Mouse (Mus musculus): Measurements from ENCODE around the gene Izumo2. TPM values are rescaled to one million over a fixed set of nuclear protein-coding genes. Genes with fewer than 3 reads are reported as not detected.
"Not testable (repeated sequence)": the region's sequence is repeated elsewhere in the genome, so short reads cannot be mapped to it uniquely, and the experiment has no call there.

Gene Izumo2
- polyA plus RNA-seq, 1 experiment from 2014 or later = not detected

GRCm38 (mm10) chr7:44744270-44744669 lies 35.7 kb downstream of the Izumo2 start:
- Histone ChIP-seq H3K27me3 (replicated peaks; ENCODE audit: low read depth, poor library complexity, severe bottlenecking) (no peaks in the 10 kb centered on the region), H3K36me3 (replicated peaks) (no peaks in the 10 kb centered on the region), H3K4me3 (peak overlapping the region; percentile 63), H3K4me1 (peaks cover 29% of the 10 kb centered on the region), H3K27ac (replicated peaks) (peak overlapping the region; percentile 78; the same call in 1 of the 2 replicates), H3K9me3 (no peaks in the 10 kb centered on the region)
- 27% methylated on average over 9 of the region's 9 CpGs for WGBS
- DNase-seq (ENCODE audit: low spot score) = no peak

- peak overlapping the region; percentile 63 for H3K4me3 ChIP-seq
- no peaks in the 10 kb centered on the region for H3K36me3 ChIP-seq (replicated peaks)
- peak overlapping the region; percentile 78 for H3K27ac ChIP-seq (replicated peaks)
- H3K9me3 ChIP-seq = no peaks in the 10 kb centered on the region
- WGBS = under 1% methylated on average over 18 of the region's 18 CpGs
- H3K27me3 ChIP-seq (replicated peaks; ENCODE audit: low read depth, poor library complexity, severe bottlenecking) = no peaks in the 10 kb centered on the region
- peaks cover 32% of the 10 kb centered on the region for H3K4me1 ChIP-seq
- peak; percentile 89 for DNase-seq (ENCODE audit: low spot score)
Measured at GRCm38 (mm10) chr7:44745076-44745475, 36.5 kb downstream of the Izumo2 start.

- Histone ChIP-seq H3K4me3 (peak overlapping the region; percentile 69), H3K36me3 (replicated peaks) (peaks cover 2% of the 10 kb centered on the region), H3K27me3 (replicated peaks; ENCODE audit: low read depth, poor library complexity, severe bottlenecking) (no peaks in the 10 kb centered on the region), H3K9me3 (no peaks in the 10 kb centered on the region), H3K27ac (replicated peaks) (no peak overlapping the region), H3K4me1 (peaks cover 32% of the 10 kb centered on the region)
- 69% methylated on average over 4 of the region's 4 CpGs for WGBS
- DNase-seq (ENCODE audit: low spot score) = no peak
Measured at GRCm38 (mm10) chr7:44747115-44747514, 38.6 kb downstream of the Izumo2 start.

- no peaks in the 10 kb centered on the region for H3K9me3 ChIP-seq
- WGBS = under 1% methylated on average over 44 of the region's 44 CpGs
- no peaks in the 10 kb centered on the region for H3K27me3 ChIP-seq (replicated peaks; ENCODE audit: low read depth, poor library complexity, severe bottlenecking)
- H3K27ac ChIP-seq (replicated peaks) = peak within 1 kb of the TSS; percentile 89
- H3K4me1 ChIP-seq = peaks cover 32% of the 10 kb centered on the region
- peak; percentile 97 for DNase-seq (ENCODE audit: low spot score)
- peaks cover 15% of the 10 kb centered on the region for H3K36me3 ChIP-seq (replicated peaks)
- H3K4me3 ChIP-seq = peak within 1 kb of the TSS; percentile 69
Measured at GRCm38 (mm10) chr7:44748101-44749044, 39.8 kb downstream of the Izumo2 start, which contains the start of gene Vrk3. Gene Vrk3, plus strand, starts transcription at chr7:44748413.

DNA sequence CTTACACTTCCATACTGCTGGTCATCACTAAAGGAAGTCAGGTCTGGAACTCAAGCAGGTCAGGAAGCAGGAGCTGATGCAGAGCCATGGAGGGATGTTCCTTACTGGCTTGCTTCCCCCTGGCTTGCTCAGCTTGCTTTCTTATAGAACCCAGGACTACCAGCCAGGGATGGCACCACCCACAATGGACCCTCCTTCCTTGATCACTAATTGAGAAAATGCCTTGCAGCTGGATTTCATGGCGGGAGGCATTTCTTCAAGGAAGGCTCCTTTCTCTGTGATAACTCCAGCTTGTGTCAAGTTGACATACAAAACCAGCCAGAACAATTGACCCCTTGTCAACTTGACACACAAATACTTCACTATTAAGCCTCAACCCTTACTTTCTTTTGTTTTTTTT lies 42.4 kb downstream of the Izumo2 start, which contains the start of gene Zfp473:
Gene Zfp473 (minus strand): TSS at position 101 of the 400 bp plus-strand sequence.
- not testable (repeated sequence) for H3K27ac ChIP-seq (replicated peaks); H3K9me3 ChIP-seq; H3K27me3 ChIP-seq (replicated peaks; ENCODE audit: low read depth, poor library complexity, severe bottlenecking); DNase-seq (ENCODE audit: low spot score)
- peaks cover 41% of the 10 kb centered on the region for H3K36me3 ChIP-seq (replicated peaks)
- H3K4me3 ChIP-seq = 0 out of 2 replicates have a peak within 1 kb of the TSS, but pooled peaks have one; percentile 69
- peaks cover 19% of the 10 kb centered on the region for H3K4me1 ChIP-seq
- 71% methylated on average over 1 of the region's 1 CpGs for WGBS

DNA sequence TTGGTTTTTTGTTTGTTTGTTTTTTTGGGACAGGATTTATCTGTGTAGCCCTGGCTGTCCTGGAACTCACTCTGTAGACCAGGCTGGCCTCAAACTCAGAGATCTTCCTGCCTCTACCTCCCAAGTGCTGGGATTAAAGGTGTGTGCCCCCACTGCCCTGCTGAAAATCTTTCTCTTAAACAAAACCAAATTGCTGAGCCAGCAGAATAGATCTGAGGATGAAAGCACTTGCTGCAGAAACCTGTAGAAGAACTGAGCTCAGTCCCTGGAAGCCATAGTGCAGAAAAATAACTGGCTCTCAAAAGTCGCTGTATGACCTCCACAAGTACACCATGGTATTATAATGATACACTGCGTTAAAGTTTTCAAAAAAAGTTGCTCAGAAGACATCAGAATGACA lies 48.6 kb downstream of the Izumo2 start:
- H3K27ac ChIP-seq (replicated peaks) = no peak overlapping the region
- H3K36me3 ChIP-seq (replicated peaks) = peaks cover 99% of the 10 kb centered on the region
- 86% methylated on average over 2 of the region's 2 CpGs for WGBS
- no peaks in the 10 kb centered on the region for H3K27me3 ChIP-seq (replicated peaks; ENCODE audit: low read depth, poor library complexity, severe bottlenecking)
- no peak overlapping the region for H3K4me3 ChIP-seq
- no peak for DNase-seq (ENCODE audit: low spot score)
- no peaks in the 10 kb centered on the region for H3K9me3 ChIP-seq
- no peaks in the 10 kb centered on the region for H3K4me1 ChIP-seq

- H3K36me3 ChIP-seq (replicated peaks) = peaks cover 95% of the 10 kb centered on the region
- no peaks in the 10 kb centered on the region for H3K27me3 ChIP-seq (replicated peaks; ENCODE audit: low read depth, poor library complexity, severe bottlenecking)
- no peaks in the 10 kb centered on the region for H3K4me1 ChIP-seq
- H3K4me3 ChIP-seq = no peak overlapping the region
- DNase-seq (ENCODE audit: low spot score) = no peak
- no peaks in the 10 kb centered on the region for H3K9me3 ChIP-seq
- H3K27ac ChIP-seq (replicated peaks) = no peak overlapping the region
Measured at GRCm38 (mm10) chr7:44760366-44760765, 51.8 kb downstream of the Izumo2 start.

DNA sequence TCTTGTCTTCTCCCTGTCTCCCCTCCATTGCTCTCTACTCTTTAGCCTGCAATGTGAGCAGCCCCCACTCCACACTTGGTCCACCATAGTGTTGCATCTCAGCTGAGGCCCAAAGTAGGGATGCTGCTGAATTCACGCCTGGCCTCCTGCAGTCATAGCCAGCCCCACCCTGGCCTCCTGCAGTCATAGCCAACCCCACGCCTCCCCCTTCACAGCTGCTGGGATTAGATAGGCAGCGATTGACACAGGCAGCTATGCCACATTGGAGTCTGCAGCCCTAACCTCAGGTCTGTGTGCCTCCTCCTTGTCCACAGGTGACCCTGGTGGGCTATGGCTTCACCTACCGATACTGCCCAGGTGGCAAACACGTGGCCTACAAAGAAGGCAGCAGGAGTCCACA lies 59.6 kb downstream of the Izumo2 start:
- no peaks in the 10 kb centered on the region for H3K4me1 ChIP-seq

More for the DNA sequence above, 59.6 kb downstream of the Izumo2 start:
- Histone ChIP-seq H3K9me3 (no peaks in the 10 kb centered on the region), H3K27ac (replicated peaks) (no peak overlapping the region), H3K36me3 (replicated peaks) (peaks cover 85% of the 10 kb centered on the region), H3K27me3 (replicated peaks; ENCODE audit: low read depth, poor library complexity, severe bottlenecking) (no peaks in the 10 kb centered on the region), H3K4me3 (no peak overlapping the region)
- 82% methylated on average over 5 of the region's 5 CpGs for WGBS
- no peak for DNase-seq (ENCODE audit: low spot score)

Other genes with a start within 250 kb of the Izumo2 start
- gene Aspdh, start 243.4 kb upstream of the Izumo2 start, polyA plus RNA-seq (2016; fragmentation: Nextera tagmentation; extraction: Ambion mirVana) = 0.64 TPM in 1 of 2 replicates, not detected in the other
- 80.3 and 85.1 TPM in 2 replicates for gene Josd2, start 240.8 kb upstream of the Izumo2 start, polyA plus RNA-seq (2016; fragmentation: Nextera tagmentation; extraction: Ambion mirVana)
- gene Emc10, start 212.2 kb upstream of the Izumo2 start, polyA plus RNA-seq (2016; fragmentation: Nextera tagmentation; extraction: Ambion mirVana) = 82.7 and 85.8 TPM in 2 replicates
- gene Fam71e1, start 212.2 kb upstream of the Izumo2 start, polyA plus RNA-seq (2016; fragmentation: Nextera tagmentation; extraction: Ambion mirVana) = 13.5 and 14.4 TPM in 2 replicates
- gene Mybpc2, start 184.1 kb upstream of the Izumo2 start, polyA plus RNA-seq (2016; fragmentation: Nextera tagmentation; extraction: Ambion mirVana) = 0.04 and 0.08 TPM in 2 replicates
- not detected in 2 replicates for gene Spib, start 176.7 kb upstream of the Izumo2 start, polyA plus RNA-seq (2016; fragmentation: Nextera tagmentation; extraction: Ambion mirVana)
- gene Pold1, start 159.9 kb upstream of the Izumo2 start, polyA plus RNA-seq (2016; fragmentation: Nextera tagmentation; extraction: Ambion mirVana) = 164 and 171 TPM in 2 replicates
- gene Nr1h2, start 154.8 kb upstream of the Izumo2 start, polyA plus RNA-seq (2016; fragmentation: Nextera tagmentation; extraction: Ambion mirVana) = 75.0 and 77.6 TPM in 2 replicates
- 0.78 and 0.88 TPM in 2 replicates for gene Napsa, start 136.4 kb upstream of the Izumo2 start, polyA plus RNA-seq (2016; fragmentation: Nextera tagmentation; extraction: Ambion mirVana)
- 0.44 and 0.63 TPM in 2 replicates for gene Kcnc3, start 118.1 kb upstream of the Izumo2 start, polyA plus RNA-seq (2016; fragmentation: Nextera tagmentation; extraction: Ambion mirVana)
- 2.7 and 4.3 TPM in 2 replicates for gene Myh14, start 37.9 kb upstream of the Izumo2 start, polyA plus RNA-seq (2016; fragmentation: Nextera tagmentation; extraction: Ambion mirVana)
- gene Vrk3, start 39.7 kb downstream of the Izumo2 start, polyA plus RNA-seq (2016; fragmentation: Nextera tagmentation; extraction: Ambion mirVana) = 37.5 and 39.3 TPM in 2 replicates
- gene Zfp473, start 42.3 kb downstream of the Izumo2 start, polyA plus RNA-seq (2016; fragmentation: Nextera tagmentation; extraction: Ambion mirVana) = 3.6 and 4.2 TPM in 2 replicates
- gene Nup62, start 107.3 kb downstream of the Izumo2 start, polyA plus RNA-seq (2016; fragmentation: Nextera tagmentation; extraction: Ambion mirVana) = 169 and 173 TPM in 2 replicates
- 1.0 and 1.5 TPM in 2 replicates for gene Il4i1, start 107.6 kb downstream of the Izumo2 start, polyA plus RNA-seq (2016; fragmentation: Nextera tagmentation; extraction: Ambion mirVana)
- 3.2 and 3.6 TPM in 2 replicates for gene Atf5, start 107.9 kb downstream of the Izumo2 start, polyA plus RNA-seq (2016; fragmentation: Nextera tagmentation; extraction: Ambion mirVana)
- 92.2 and 95.4 TPM in 2 replicates for gene Akt1s1, start 140.2 kb downstream of the Izumo2 start, polyA plus RNA-seq (2016; fragmentation: Nextera tagmentation; extraction: Ambion mirVana)
- gene Tbc1d17, start 140.3 kb downstream of the Izumo2 start, polyA plus RNA-seq (2016; fragmentation: Nextera tagmentation; extraction: Ambion mirVana) = 77.2 and 82.7 TPM in 2 replicates
- gene Pnkp, start 148.4 kb downstream of the Izumo2 start, polyA plus RNA-seq (2016; fragmentation: Nextera tagmentation; extraction: Ambion mirVana) = 34.4 and 36.3 TPM in 2 replicates
- gene Ptov1, start 161.0 kb downstream of the Izumo2 start, polyA plus RNA-seq (2016; fragmentation: Nextera tagmentation; extraction: Ambion mirVana) = 514 and 525 TPM in 2 replicates
- gene Med25, start 184.0 kb downstream of the Izumo2 start, polyA plus RNA-seq (2016; fragmentation: Nextera tagmentation; extraction: Ambion mirVana) = 135 and 146 TPM in 2 replicates
- gene Fuz, start 187.3 kb downstream of the Izumo2 start, polyA plus RNA-seq (2016; fragmentation: Nextera tagmentation; extraction: Ambion mirVana) = 17.6 and 20.1 TPM in 2 replicates
- gene Ap2a1, start 220.8 kb downstream of the Izumo2 start, polyA plus RNA-seq (2016; fragmentation: Nextera tagmentation; extraction: Ambion mirVana) = 75.1 and 77.1 TPM in 2 replicates
- 0.14 and 0.30 TPM in 2 replicates for gene Tsks, start 234.5 kb downstream of the Izumo2 start, polyA plus RNA-seq (2016; fragmentation: Nextera tagmentation; extraction: Ambion mirVana)

Measured in embryonic facial prominence, embryonic 10.5 days (tissue).